Mouse (Mus musculus): ENCODE measurements around the gene Enthd1.

GRCm38 (mm10) chr15:80538671-80539340 is 26.1 kb downstream of the Enthd1 start:
- TF ChIP-seq CTCF (conservative IDR thresholded peaks at IDR 0.05; ENCODE audit: low read length) (no peak), POU5F1 (IDR thresholded peaks at IDR 0.05; ENCODE audit: borderline replicate concordance, low read length) (no peak)
